Mouse (Mus musculus): Measurements from ENCODE around the gene Ccnjl. TPM values are rescaled to one million over a fixed set of nuclear protein-coding genes. Genes with fewer than 3 reads are reported as not detected.

The Ccnjl gene
- total RNA-seq (2021), result 1 to 10 TPM; 1.0 to 1.3 TPM
- long read RNA-seq, experiment 1, partial matches to known transcripts, result 0 of 1 reads
- long read RNA-seq, experiment 1, other reads (novel, unspliced or antisense), result 0 of 1 reads
- long read RNA-seq, experiment 2, partial matches to known transcripts, result 0 of 1 reads
- long read RNA-seq, experiment 2, other reads (novel, unspliced or antisense), result 0 of 1 reads

GRCm38 (mm10) chr11:43528683-43529499 is at the start of gene Ccnjl:
Ccnjl (plus strand) TSS chr11:43528784.
- DNase-seq, result peak; percentile 58

- no peak for DNase-seq
Measured at GRCm38 (mm10) chr11:43479376-43479775, 49.2 kb upstream of the Ccnjl start.

- no peak for DNase-seq
Measured at GRCm38 (mm10) chr11:43480561-43480960, 48.0 kb upstream of the Ccnjl start.

- DNase-seq, result no peak
Measured at GRCm38 (mm10) chr11:43481672-43482522, 46.7 kb upstream of the Ccnjl start.

- DNase-seq, result peak; percentile 45
Measured at GRCm38 (mm10) chr11:43483122-43483792, 45.3 kb upstream of the Ccnjl start.

- no peak for DNase-seq
Measured at GRCm38 (mm10) chr11:43484057-43484456, 44.5 kb upstream of the Ccnjl start.

- no peak for DNase-seq
Measured at GRCm38 (mm10) chr11:43484652-43485051, 43.9 kb upstream of the Ccnjl start.

GRCm38 (mm10) chr11:43485855-43486254 is 42.7 kb upstream of the Ccnjl start:
- no peak for DNase-seq

- peak; percentile 84 for DNase-seq
Measured at GRCm38 (mm10) chr11:43492663-43493062, 35.9 kb upstream of the Ccnjl start.

GRCm38 (mm10) chr11:43493815-43494409 is 34.7 kb upstream of the Ccnjl start:
- peak; percentile 70 for DNase-seq

- DNase-seq, result no peak
Measured at GRCm38 (mm10) chr11:43495037-43495436, 33.5 kb upstream of the Ccnjl start.

GRCm38 (mm10) chr11:43495532-43495931 is 33.1 kb upstream of the Ccnjl start:
- DNase-seq, result peak; percentile 62

GRCm38 (mm10) chr11:43501256-43501655 is 27.3 kb upstream of the Ccnjl start:
- no peak for DNase-seq

- DNase-seq, result no peak
Measured at GRCm38 (mm10) chr11:43505188-43505587, 23.4 kb upstream of the Ccnjl start.

- no peak for DNase-seq
Measured at GRCm38 (mm10) chr11:43507976-43508375, 20.6 kb upstream of the Ccnjl start.

GRCm38 (mm10) chr11:43509878-43510277 is 18.7 kb upstream of the Ccnjl start:
- no peak for DNase-seq

- no peak for DNase-seq
Measured at GRCm38 (mm10) chr11:43512661-43513190, 15.9 kb upstream of the Ccnjl start.

GRCm38 (mm10) chr11:43516344-43517021 is 12.1 kb upstream of the Ccnjl start:
- peak; percentile 38 for DNase-seq

GRCm38 (mm10) chr11:43517641-43518040 is 10.9 kb upstream of the Ccnjl start:
- no peak for DNase-seq

GRCm38 (mm10) chr11:43518086-43518485 is 10.5 kb upstream of the Ccnjl start:
- DNase-seq, result no peak

- no peak for DNase-seq
Measured at GRCm38 (mm10) chr11:43518821-43519220, 9.8 kb upstream of the Ccnjl start.

All from gastrocnemius, postnatal 10 days (tissue).